Mouse (Mus musculus): ENCODE measurements at regions not wholly inside any gene's neighbourhood (a gene's known extent, or its start where the extent isn't known, plus 50 kb on each side); places are given as distances from the start of the nearest gene placed in this dataset.

DNA sequence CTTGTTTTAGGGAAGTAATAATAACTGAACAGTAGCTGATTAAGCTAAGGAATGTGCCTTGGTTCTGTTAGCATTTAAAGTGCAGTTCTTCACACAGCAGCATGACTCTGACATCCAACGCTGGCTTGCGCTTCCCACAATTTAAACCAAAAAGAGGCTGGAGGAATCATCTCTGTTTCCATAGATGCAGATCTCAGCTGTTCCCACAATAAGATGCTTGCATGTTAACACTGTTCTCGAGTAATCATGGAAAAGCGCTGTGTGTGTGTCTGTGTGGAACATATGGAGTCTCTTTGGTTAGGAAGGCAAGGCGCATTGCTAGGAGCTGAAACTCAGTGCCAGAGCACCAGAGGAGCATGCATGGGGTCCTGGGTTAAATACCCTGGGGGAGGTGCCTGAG lies 56.7 kb upstream of the Nudt7 start:
- Histone ChIP-seq H3K27ac (ENCODE audit: control insufficient read depth, low read depth, low read length) (no peak overlapping the region), H3K4me1 (ENCODE audit: control insufficient read depth in 1 of 2, insufficient read depth in 2 of 2, low read length in 2 of 2) (no peaks in the 10 kb centered on the region), H3K4me3 (ENCODE audit: control insufficient read depth in 1 of 2, insufficient read depth in 1 of 2, low read depth in 2 of 2, low read length in 2 of 2) (no peak overlapping the region), H3K27me3 (ENCODE audit: control insufficient read depth in 1 of 2, insufficient read depth in 2 of 2, low read length in 2 of 2) (no peaks in the 10 kb centered on the region), H3K9ac (ENCODE audit: control insufficient read depth, low read depth, low read length, poor library complexity, severe bottlenecking) (no peak overlapping the region), H3K79me2 (ENCODE audit: control insufficient read depth, insufficient read depth, low read length, poor library complexity) (no peaks in the 10 kb centered on the region), H3K9me3 (replicated peaks; ENCODE audit: insufficient read depth, low read length) (no peaks in the 10 kb centered on the region), H3K36me3 (ENCODE audit: control insufficient read depth in 1 of 2, insufficient read depth in 2 of 2, low read length in 2 of 2) (no peaks in the 10 kb centered on the region)
- no peak for DNase-seq (ENCODE audit: low read depth, low spot score)
- TF ChIP-seq ETS1 (IDR thresholded peaks at IDR 0.05; ENCODE audit: low read depth, low read length) (no peak), TBP (IDR thresholded peaks at IDR 0.05; ENCODE audit: low read depth, low read length) (no peak), USF2 (IDR thresholded peaks at IDR 0.05; ENCODE audit: borderline replicate concordance in 1 of 2, insufficient read depth in 1 of 2, low read depth in 1 of 2, low read length in 2 of 2) (no peak), SIN3A (IDR thresholded peaks at IDR 0.05; ENCODE audit: low read length) (no peak)

GRCm38 (mm10) chr8:114081049-114081756 lies 52.2 kb upstream of the Nudt7 start:
- no peaks in the 10 kb centered on the region for H3K79me2 ChIP-seq (ENCODE audit: control insufficient read depth, insufficient read depth, low read length, poor library complexity)

GRCm38 (mm10) chr8:114081757-114082059 lies 51.6 kb upstream of the Nudt7 start:
- Histone ChIP-seq H3K27me3 (ENCODE audit: control insufficient read depth in 1 of 2, insufficient read depth in 2 of 2, low read length in 2 of 2) (no peaks in the 10 kb centered on the region), H3K9ac (ENCODE audit: control insufficient read depth, low read depth, low read length, poor library complexity, severe bottlenecking) (no peak overlapping the region), H3K9me3 (replicated peaks; ENCODE audit: insufficient read depth, low read length) (no peaks in the 10 kb centered on the region), H3K36me3 (ENCODE audit: control insufficient read depth in 1 of 2, insufficient read depth in 2 of 2, low read length in 2 of 2) (no peaks in the 10 kb centered on the region), H3K4me1 (ENCODE audit: control insufficient read depth in 1 of 2, insufficient read depth in 2 of 2, low read length in 2 of 2) (no peaks in the 10 kb centered on the region), H3K27ac (ENCODE audit: control insufficient read depth, low read depth, low read length) (no peak overlapping the region), H3K79me2 (ENCODE audit: control insufficient read depth, insufficient read depth, low read length, poor library complexity) (no peaks in the 10 kb centered on the region), H3K4me3 (ENCODE audit: control insufficient read depth in 1 of 2, insufficient read depth in 1 of 2, low read depth in 2 of 2, low read length in 2 of 2) (no peak overlapping the region)
- DNase-seq (ENCODE audit: low read depth, low spot score), result no peak
- TF ChIP-seq CHD1 (IDR thresholded peaks at IDR 0.05; ENCODE audit: low read depth, low read length) (no peak), MAX (IDR thresholded peaks at IDR 0.05; ENCODE audit: low read length) (no peak), SIN3A (IDR thresholded peaks at IDR 0.05; ENCODE audit: low read length) (no peak), TAL1 (IDR thresholded peaks at IDR 0.05; ENCODE audit: low read length) (no peak), MYB (IDR thresholded peaks at IDR 0.05; ENCODE audit: low read depth, low read length) (no peak), POLR2AphosphoS5 (IDR thresholded peaks at IDR 0.05; ENCODE audit: borderline replicate concordance, low read depth, low read length) (no peak), GABPA (IDR thresholded peaks at IDR 0.05; ENCODE audit: low read depth, low read length) (no peak)

More at GRCm38 (mm10) chr8:114081049-114081756, 52.2 kb upstream of the Nudt7 start:
- no peaks in the 10 kb centered on the region for H3K4me1 ChIP-seq (ENCODE audit: control insufficient read depth in 1 of 2, insufficient read depth in 2 of 2, low read length in 2 of 2)
- no peak overlapping the region for H3K27ac ChIP-seq (ENCODE audit: control insufficient read depth, low read depth, low read length)
- H3K36me3 ChIP-seq (ENCODE audit: control insufficient read depth in 1 of 2, insufficient read depth in 2 of 2, low read length in 2 of 2), result no peaks in the 10 kb centered on the region
- H3K9ac ChIP-seq (ENCODE audit: control insufficient read depth, low read depth, low read length, poor library complexity, severe bottlenecking), result no peak overlapping the region
- H3K4me3 ChIP-seq (ENCODE audit: control insufficient read depth in 1 of 2, insufficient read depth in 1 of 2, low read depth in 2 of 2, low read length in 2 of 2), result no peak overlapping the region
- peak; percentile 10 for DNase-seq (ENCODE audit: low read depth, low spot score)
- no peaks in the 10 kb centered on the region for H3K9me3 ChIP-seq (replicated peaks; ENCODE audit: insufficient read depth, low read length)
- TF ChIP-seq NELFE (IDR thresholded peaks at IDR 0.05; ENCODE audit: low read depth, low read length) (no peak), TBP (IDR thresholded peaks at IDR 0.05; ENCODE audit: low read depth, low read length) (no peak), MAZ (IDR thresholded peaks at IDR 0.05; ENCODE audit: low read depth, low read length) (no peak), CTCF (IDR thresholded peaks at IDR 0.05 in 2 of 3, conservative IDR thresholded peaks at IDR 0.05 in 1 of 3; ENCODE audit: control insufficient read depth in 1 of 3, insufficient read depth in 1 of 3, low read depth in 2 of 3, low read length in 3 of 3, poor library complexity in 1 of 3, severe bottlenecking in 1 of 3) (peak in 2 of 3 experiments; percentile 18 to 32; a peak in 2 of 6 replicates), MEF2A (IDR thresholded peaks at IDR 0.05; ENCODE audit: extremely low read depth, insufficient replicate concordance, low read depth, low read length, poor library complexity, severe bottlenecking) (no peak), MYC (IDR thresholded peaks at IDR 0.05; ENCODE audit: low read depth, low read length) (no peak), SMC3 (IDR thresholded peaks at IDR 0.05; ENCODE audit: low read depth, low read length) (peak; percentile 27), USF1 (IDR thresholded peaks at IDR 0.05; ENCODE audit: low read depth, low read length) (no peak), RAD21 (IDR thresholded peaks at IDR 0.05; ENCODE audit: low read depth, low read length) (peak; percentile 17), CHD2 (IDR thresholded peaks at IDR 0.05; ENCODE audit: low read length) (no peak), HCFC1 (IDR thresholded peaks at IDR 0.05; ENCODE audit: low read depth, low read length) (no peak), POLR2A (IDR thresholded peaks at IDR 0.05; ENCODE audit: control insufficient read depth in 1 of 2, insufficient read depth in 1 of 2, low read depth in 1 of 2, low read length in 2 of 2, poor library complexity in 1 of 2) (no peak), USF2 (IDR thresholded peaks at IDR 0.05; ENCODE audit: borderline replicate concordance in 1 of 2, insufficient read depth in 1 of 2, low read depth in 1 of 2, low read length in 2 of 2) (no peak)
- H3K27me3 ChIP-seq (ENCODE audit: control insufficient read depth in 1 of 2, insufficient read depth in 2 of 2, low read length in 2 of 2), result no peaks in the 10 kb centered on the region

All from MEL (cell line).